Mouse (Mus musculus) midbrain, embryonic 14.5 days (tissue): ENCODE results near the gene Ltbp3. TPM values are rescaled to one million over a fixed set of nuclear protein-coding genes. Genes with fewer than 3 reads are reported as not detected.

Experiments
- ATAC-seq: fragments of 200-750 bp; cut with Nextera tagmentation; 2 replicates; pipeline ENCODE4 v1.8.0; 2017; ENCODE audit warnings: moderate number of reproducible peaks, moderate library complexity; ENCODE audit not compliant: low FRiP score, low TSS enrichment
- DNase-seq: peaks from one replicate; pipeline ENCODE4 v3.0.0-alpha.2; 2015
- H3K27ac ChIP-seq: fragments of 300-500 bp; sonication (generic); replicated peaks from 2 replicates; pipeline ENCODE4 v1.5.1; 2014; ENCODE audit warnings: mild to moderate bottlenecking, low read depth, low read length, moderate library complexity
- H3K27me3 ChIP-seq: fragments of 300-500 bp; sonication (generic); 2 replicates; pipeline ENCODE4 v1.6.1; 2014; ENCODE audit warnings: low read length, control low read depth, mixed read lengths; ENCODE audit not compliant: control insufficient read depth, insufficient read depth
- H3K36me3 ChIP-seq: fragments of 300-500 bp; sonication (generic); 2 replicates; pipeline ENCODE4 v1.6.1; 2014; ENCODE audit warnings: low read length, control low read depth; ENCODE audit not compliant: control insufficient read depth, insufficient read depth
- H3K4me1 ChIP-seq: fragments of 300-500 bp; sonication (generic); 2 replicates; pipeline ENCODE4 v1.6.1; 2014; ENCODE audit warnings: mild to moderate bottlenecking, antibody characterized with exemption, low read length, control low read depth; ENCODE audit not compliant: control insufficient read depth, insufficient read depth
- H3K4me2 ChIP-seq: fragments of 300-500 bp; sonication (generic); 2 replicates; pipeline ENCODE4 v1.6.1; 2014; ENCODE audit warnings: mild to moderate bottlenecking, low read length, moderate library complexity
- H3K4me3 ChIP-seq: fragments of 300-500 bp; sonication (generic); replicated peaks from 2 replicates; pipeline ENCODE4 v1.5.1; 2014; ENCODE audit warnings: low read depth, low read length
- H3K9ac ChIP-seq: fragments of 300-500 bp; sonication (generic); replicated peaks from 2 replicates; pipeline ENCODE4 v1.6.1; 2014; ENCODE audit warnings: mild to moderate bottlenecking, low read length, moderate library complexity
- H3K9me3 ChIP-seq: fragments of 300-500 bp; sonication (generic); 2 replicates; pipeline ENCODE4 v1.6.1; 2016; ENCODE audit warnings: low read length, control low read depth, mixed read lengths; ENCODE audit not compliant: control insufficient read depth
- WGBS: fragments of 180-500 bp; shearing (Covaris S2); extraction: QIAGEN DNeasy Blood & Tissue Kit; methylation state at CpG from one replicate; pipeline ENCODE4 v1.1.7; 2014; 5-methylcytosine and 5-hydroxymethylcytosine counted together
- polyA plus RNA-seq: library from polyadenylated mRNA; unstranded; fragments of >200 nt; fragmentation: Nextera tagmentation; extraction: Ambion mirVana; gene quantifications from 2 replicates; pipeline ENCODE4 v1.2.1, GENCODE M21; 2014

The Ltbp3 gene
- polyA plus RNA-seq, 1 experiment from 2014 or later = 10.5 TPM

DNA sequence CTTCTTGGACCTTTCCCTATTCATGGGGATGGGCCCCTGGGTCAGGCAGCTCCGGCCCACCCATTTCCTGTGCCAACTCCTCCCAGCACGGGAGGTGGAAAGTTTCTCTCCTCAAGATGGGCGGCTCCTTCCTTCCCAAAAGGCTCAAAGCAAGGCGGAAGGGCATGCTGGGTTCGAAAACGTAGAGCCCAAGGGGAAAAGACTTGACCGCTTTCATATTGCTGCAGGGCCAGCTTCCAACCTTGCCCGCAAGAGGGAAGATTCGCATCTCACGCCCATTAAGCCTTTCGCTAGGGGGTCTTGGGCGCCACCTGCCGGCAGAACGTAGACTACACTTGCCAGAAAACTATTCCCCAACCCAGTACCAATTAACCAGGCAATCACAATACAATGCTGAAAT, 13.0 kb upstream of the Ltbp3 start:
- H3K4me3 ChIP-seq = peak overlapping the region; percentile 99
- peaks cover 32% of the 10 kb centered on the region for H3K36me3 ChIP-seq
- ATAC-seq = no peak
- no peaks in the 10 kb centered on the region for H3K27me3 ChIP-seq
- DNase-seq = peak; percentile 92
- no peaks in the 10 kb centered on the region for H3K9me3 ChIP-seq
- H3K4me1 ChIP-seq = peaks cover 51% of the 10 kb centered on the region
- H3K9ac ChIP-seq = peak overlapping the region; percentile 99
- WGBS = 4% methylated on average over 14 of the region's 14 CpGs
- H3K27ac ChIP-seq = peak overlapping the region; percentile 98
- H3K4me2 ChIP-seq = peak overlapping the region; percentile 100

- H3K4me1 ChIP-seq = peaks cover 51% of the 10 kb centered on the region
- H3K36me3 ChIP-seq = peaks cover 22% of the 10 kb centered on the region
- ATAC-seq = peak; percentile 45
- 8% methylated on average over 37 of the region's 37 CpGs for WGBS
- H3K9me3 ChIP-seq = no peaks in the 10 kb centered on the region
- peak overlapping the region; percentile 99 for H3K9ac ChIP-seq
- DNase-seq = peak; percentile 76
- peak overlapping the region; percentile 99 for H3K4me3 ChIP-seq
- H3K27me3 ChIP-seq = no peaks in the 10 kb centered on the region
- peak overlapping the region; percentile 100 for H3K4me2 ChIP-seq
- peak overlapping the region; percentile 98 for H3K27ac ChIP-seq
These were observed 11.9 kb upstream of the Ltbp3 start for GRCm38 (mm10) chr19:5728631-5729443.

DNA sequence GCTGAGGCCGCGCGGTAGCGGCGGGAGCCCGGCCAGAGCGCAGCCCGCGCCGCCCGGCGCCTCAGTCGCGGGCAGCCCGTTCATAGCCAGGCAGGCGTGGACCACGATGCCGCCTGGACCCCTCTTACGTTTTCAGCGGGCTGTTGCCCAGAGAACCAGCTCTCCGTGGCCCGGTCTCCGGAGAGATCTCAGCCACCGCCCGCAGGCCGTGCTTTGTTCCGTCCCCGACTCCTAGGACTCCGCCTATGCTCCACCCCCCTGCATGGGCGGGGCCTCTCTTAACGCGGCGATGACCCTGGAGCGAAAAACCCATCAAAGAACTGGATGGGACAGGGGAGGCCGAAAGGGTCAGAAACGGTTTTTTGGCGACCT, 11.3 kb upstream of the Ltbp3 start, which contains the start of gene Fam89b:
Fam89b (minus strand) TSS at position 210 of the 372 bp plus-strand sequence.
- Histone ChIP-seq H3K27ac (peak within 1 kb of the TSS; percentile 98), H3K36me3 (peaks cover 16% of the 10 kb centered on the region), H3K4me2 (peak within 1 kb of the TSS; percentile 100), H3K4me1 (peaks cover 51% of the 10 kb centered on the region), H3K27me3 (no peaks in the 10 kb centered on the region), H3K9ac (peak within 1 kb of the TSS; percentile 99), H3K9me3 (no peaks in the 10 kb centered on the region), H3K4me3 (peak within 1 kb of the TSS; percentile 99)
- ATAC-seq (peak; percentile 84), DNase-seq (peak; percentile 93)
- WGBS = 1% methylated on average over 37 of the region's 37 CpGs

GRCm38 (mm10) chr19:5730314-5731186, 10.2 kb upstream of the Ltbp3 start:
- H3K4me2 ChIP-seq = peak overlapping the region; percentile 100
- H3K27me3 ChIP-seq = no peaks in the 10 kb centered on the region
- H3K27ac ChIP-seq = no peak overlapping the region
- WGBS = 76% methylated on average over 29 of the region's 29 CpGs
- peaks cover 46% of the 10 kb centered on the region for H3K4me1 ChIP-seq
- H3K36me3 ChIP-seq = peaks cover 8% of the 10 kb centered on the region
- H3K9me3 ChIP-seq = no peaks in the 10 kb centered on the region
- DNase-seq (no peak), ATAC-seq (no peak)
- H3K9ac ChIP-seq = peak overlapping the region; percentile 72
- H3K4me3 ChIP-seq = peak overlapping the region; percentile 99

DNA sequence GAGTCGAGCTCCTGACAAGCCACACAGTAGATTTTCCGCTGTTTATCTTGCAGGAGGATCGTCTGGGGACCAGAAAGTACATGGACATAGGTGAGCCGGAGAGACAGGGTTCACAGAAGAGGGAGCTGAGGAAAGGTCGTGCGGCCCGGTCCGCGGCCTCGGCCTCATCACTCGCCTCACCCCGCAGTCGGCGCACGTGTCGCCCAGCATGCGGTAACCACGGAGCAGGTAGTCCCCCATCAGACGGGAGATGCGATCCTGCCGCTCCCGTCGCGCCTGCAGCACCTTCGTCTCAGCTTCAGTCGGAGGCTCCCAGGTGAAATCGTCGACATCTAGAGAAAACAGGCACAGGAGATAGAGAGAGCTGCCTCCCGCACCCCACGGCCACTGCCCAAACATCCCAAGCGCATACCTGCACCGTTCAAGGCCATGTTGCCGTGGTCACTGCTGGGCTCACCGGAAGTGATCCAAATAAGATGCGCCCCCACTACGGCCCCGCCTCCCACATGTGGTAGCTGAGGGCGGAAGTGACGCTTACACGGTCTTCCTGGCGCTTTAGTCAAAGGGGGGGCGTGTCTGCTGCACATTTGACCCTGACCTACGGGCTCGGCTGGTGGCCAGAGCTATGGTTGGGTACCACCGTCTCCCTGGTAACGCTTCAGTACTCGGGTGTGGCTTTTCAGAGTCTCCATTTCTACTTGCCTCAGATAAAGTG, 9.3 kb upstream of the Ltbp3 start:
- H3K27me3 ChIP-seq = no peaks in the 10 kb centered on the region
- peaks cover 5% of the 10 kb centered on the region for H3K36me3 ChIP-seq
- H3K4me2 ChIP-seq = peak overlapping the region; percentile 99
- no peaks in the 10 kb centered on the region for H3K9me3 ChIP-seq
- H3K9ac ChIP-seq = peak overlapping the region; percentile 72
- H3K4me3 ChIP-seq = peak overlapping the region; percentile 99
- under 1% methylated on average over 47 of the region's 47 CpGs for WGBS
- H3K27ac ChIP-seq = peak overlapping the region; percentile 63
- ATAC-seq = peak; percentile 85
- peaks cover 37% of the 10 kb centered on the region for H3K4me1 ChIP-seq
- peak; percentile 98 for DNase-seq

- Histone ChIP-seq H3K4me2 (no peak overlapping the region), H3K27ac (no peak overlapping the region), H3K9ac (no peak overlapping the region), H3K4me1 (peaks cover 17% of the 10 kb centered on the region), H3K9me3 (no peaks in the 10 kb centered on the region), H3K27me3 (no peaks in the 10 kb centered on the region), H3K4me3 (no peak overlapping the region), H3K36me3 (no peaks in the 10 kb centered on the region)
- DNase-seq = no peak
- 81% methylated on average over 9 of the region's 9 CpGs for WGBS
- no peak for ATAC-seq
These were observed 6.4 kb upstream of the Ltbp3 start for GRCm38 (mm10) chr19:5734325-5734724.

GRCm38 (mm10) chr19:5739446-5739845, 1.3 kb upstream of the Ltbp3 start:
- H3K4me3 ChIP-seq = no peak overlapping the region

GRCm38 (mm10) chr19:5741641-5742240, 1.0 kb downstream of the Ltbp3 start:
- WGBS = 2% methylated on average over 53 of the region's 55 CpGs

More at GRCm38 (mm10) chr19:5739446-5739845, 1.3 kb upstream of the Ltbp3 start:
- no peak overlapping the region for H3K4me2 ChIP-seq
- no peaks in the 10 kb centered on the region for H3K9me3 ChIP-seq
- ATAC-seq (no peak), DNase-seq (no peak)
- H3K9ac ChIP-seq = no peak overlapping the region
- H3K27ac ChIP-seq = no peak overlapping the region
- peaks cover 10% of the 10 kb centered on the region; the same call in 1 of the 2 replicates for H3K27me3 ChIP-seq
- H3K4me1 ChIP-seq = peaks cover 21% of the 10 kb centered on the region
- 53% methylated on average over 2 of the region's 2 CpGs for WGBS
- no peaks in the 10 kb centered on the region for H3K36me3 ChIP-seq

More at GRCm38 (mm10) chr19:5741641-5742240, 1.0 kb downstream of the Ltbp3 start:
- no peaks in the 10 kb centered on the region for H3K9me3 ChIP-seq
- peaks cover 25% of the 10 kb centered on the region; the same call in 1 of the 2 replicates for H3K27me3 ChIP-seq
- H3K27ac ChIP-seq = peak overlapping the region; percentile 68
- ATAC-seq = peak; percentile 72
- peak overlapping the region; percentile 75 for H3K9ac ChIP-seq
- H3K36me3 ChIP-seq = no peaks in the 10 kb centered on the region
- peaks cover 36% of the 10 kb centered on the region for H3K4me1 ChIP-seq
- peak overlapping the region; percentile 51 for H3K4me3 ChIP-seq
- peak overlapping the region; percentile 94 for H3K4me2 ChIP-seq
- DNase-seq = peak; percentile 82
